Mouse (Mus musculus) stomach, embryonic 15.5 days (tissue): ENCODE results near the gene Dnah10. TPM values are rescaled to one million over a fixed set of nuclear protein-coding genes. Genes with fewer than 3 reads are reported as not detected.

Experiments used
- ATAC-seq: fragments of 200-750 bp; cut with Nextera tagmentation; 2 replicates; pipeline ENCODE4 v1.8.0; 2017; ENCODE audit warnings: low read depth, moderate number of reproducible peaks, moderate TSS enrichment; ENCODE audit not compliant: insufficient read depth, low FRiP score
- H3K27ac ChIP-seq: fragments of 300-500 bp; sonication (generic); 2 replicates; pipeline ENCODE4 v1.5.1; 2015; ENCODE audit warnings: mild to moderate bottlenecking, inconsistent platforms
- H3K27me3 ChIP-seq: fragments of 300-500 bp; sonication (generic); replicated peaks from 2 replicates; pipeline ENCODE4 v1.6.1; 2015; ENCODE audit warnings: inconsistent platforms
- H3K36me3 ChIP-seq: fragments of 300-500 bp; sonication (generic); 2 replicates; pipeline ENCODE4 v1.6.1; 2015; ENCODE audit warnings: inconsistent platforms
- H3K4me1 ChIP-seq: fragments of 300-500 bp; sonication (generic); 2 replicates; pipeline ENCODE4 v1.6.1; 2015; ENCODE audit warnings: inconsistent platforms
- H3K4me2 ChIP-seq: fragments of 300-500 bp; sonication (generic); 2 replicates; pipeline ENCODE4 v1.6.1; 2015; ENCODE audit warnings: mild to moderate bottlenecking, inconsistent platforms
- H3K4me3 ChIP-seq: fragments of 300-500 bp; sonication (generic); replicated peaks from 2 replicates; pipeline ENCODE4 v1.5.1; 2015; ENCODE audit warnings: inconsistent platforms
- H3K9ac ChIP-seq: fragments of 300-500 bp; sonication (generic); 2 replicates; pipeline ENCODE4 v1.6.1; 2015; ENCODE audit warnings: inconsistent platforms
- H3K9me3 ChIP-seq: fragments of 300-500 bp; sonication (generic); 2 replicates; pipeline ENCODE4 v1.6.1; 2016; ENCODE audit warnings: inconsistent platforms
- WGBS: fragments of 180-500 bp; shearing (Covaris S2); methylation state at CpG from one replicate; pipeline ENCODE4 v1.1.7; 2015; 5-methylcytosine and 5-hydroxymethylcytosine counted together
- polyA plus RNA-seq: library from polyadenylated mRNA; unstranded; fragments of >200 nt; fragmentation: Nextera tagmentation; extraction: Ambion mirVana; gene quantifications from 2 replicates; pipeline ENCODE4 v1.2.1, GENCODE M21; 2015

The Dnah10 gene
- polyA plus RNA-seq, 1 experiment from 2014 or later, result 0.06 TPM

GRCm38 (mm10) chr5:124852294-124852693, 127.4 kb downstream of the Dnah10 start:
- WGBS, result 18% methylated on average over 2 of the region's 2 CpGs
- H3K4me1 ChIP-seq, result no peaks in the 10 kb centered on the region

GRCm38 (mm10) chr5:124853079-124853478, 128.2 kb downstream of the Dnah10 start:
- Histone ChIP-seq H3K4me1 (no peaks in the 10 kb centered on the region), H3K27ac (no peak overlapping the region), H3K36me3 (no peaks in the 10 kb centered on the region), H3K4me3 (no peak overlapping the region), H3K27me3 (no peaks in the 10 kb centered on the region), H3K9me3 (no peaks in the 10 kb centered on the region), H3K9ac (no peak overlapping the region), H3K4me2 (no peak overlapping the region)
- no peak for ATAC-seq
- 52% methylated on average over 2 of the region's 2 CpGs for WGBS

More at GRCm38 (mm10) chr5:124852294-124852693, 127.4 kb downstream of the Dnah10 start:
- Histone ChIP-seq H3K27ac (no peak overlapping the region), H3K36me3 (no peaks in the 10 kb centered on the region), H3K9ac (no peak overlapping the region), H3K4me2 (no peak overlapping the region), H3K4me3 (no peak overlapping the region), H3K27me3 (no peaks in the 10 kb centered on the region), H3K9me3 (no peaks in the 10 kb centered on the region)
- ATAC-seq, result no peak

GRCm38 (mm10) chr5:124854202-124854601, 129.3 kb downstream of the Dnah10 start:
- Histone ChIP-seq H3K4me3 (no peak overlapping the region), H3K9ac (no peak overlapping the region), H3K36me3 (no peaks in the 10 kb centered on the region), H3K4me2 (no peak overlapping the region), H3K9me3 (no peaks in the 10 kb centered on the region), H3K27me3 (0 out of 2 replicates have a peak, but pooled peaks cover 4% of the 10 kb centered on the region), H3K27ac (no peak overlapping the region), H3K4me1 (no peaks in the 10 kb centered on the region)
- no peak for ATAC-seq
- 85% methylated on average over 4 of the region's 4 CpGs for WGBS

- no peak overlapping the region for H3K27ac ChIP-seq
- no peak overlapping the region for H3K9ac ChIP-seq
- H3K9me3 ChIP-seq, result no peaks in the 10 kb centered on the region
- ATAC-seq, result no peak
- peaks cover 15% of the 10 kb centered on the region for H3K4me1 ChIP-seq
- no peak overlapping the region for H3K4me2 ChIP-seq
- no peak overlapping the region for H3K4me3 ChIP-seq
- H3K36me3 ChIP-seq, result no peaks in the 10 kb centered on the region
- 17% methylated on average over 5 of the region's 5 CpGs for WGBS
- peaks cover 17% of the 10 kb centered on the region for H3K27me3 ChIP-seq
Measured at GRCm38 (mm10) chr5:124860013-124860412, 135.1 kb downstream of the Dnah10 start.

GRCm38 (mm10) chr5:124861463-124861862, 136.6 kb downstream of the Dnah10 start:
- Histone ChIP-seq H3K27me3 (peaks cover 17% of the 10 kb centered on the region), H3K4me2 (peak overlapping the region; percentile 92), H3K27ac (peak overlapping the region; percentile 22; the same call in 1 of the 2 replicates), H3K9ac (peak overlapping the region; percentile 37; the same call in 1 of the 2 replicates), H3K9me3 (no peaks in the 10 kb centered on the region), H3K4me3 (peak overlapping the region; percentile 97), H3K4me1 (peaks cover 15% of the 10 kb centered on the region), H3K36me3 (no peaks in the 10 kb centered on the region)
- ATAC-seq, result no peak
- 1% methylated on average over 32 of the region's 33 CpGs for WGBS

GRCm38 (mm10) chr5:124862013-124862866, 137.4 kb downstream of the Dnah10 start, which contains the start of the genes Ccdc92 and Zfp664:
Gene Ccdc92, minus strand, starts transcription at chr5:124862424.
Gene Zfp664, plus strand, starts transcription at chr5:124862691.
- under 1% methylated on average over 69 of the region's 103 CpGs for WGBS
- H3K9me3 ChIP-seq, result no peaks in the 10 kb centered on the region
- peak within 1 kb of the TSS; percentile 97 for H3K4me3 ChIP-seq
- peak within 1 kb of the TSS; percentile 92 for H3K4me2 ChIP-seq
- H3K27ac ChIP-seq, result peak within 1 kb of the TSS; percentile 92
- H3K27me3 ChIP-seq, result peaks cover 17% of the 10 kb centered on the region
- peak within 1 kb of the TSS; percentile 97 for H3K9ac ChIP-seq
- H3K4me1 ChIP-seq, result peaks cover 15% of the 10 kb centered on the region
- no peaks in the 10 kb centered on the region for H3K36me3 ChIP-seq
- ATAC-seq, result peak; percentile 94

- Histone ChIP-seq H3K4me1 (peaks cover 18% of the 10 kb centered on the region), H3K27me3 (peaks cover 17% of the 10 kb centered on the region), H3K4me2 (peak overlapping the region; percentile 92), H3K36me3 (no peaks in the 10 kb centered on the region), H3K4me3 (peak overlapping the region; percentile 97), H3K9me3 (no peaks in the 10 kb centered on the region), H3K27ac (peak overlapping the region; percentile 92), H3K9ac (peak overlapping the region; percentile 97)
- WGBS, result under 1% methylated on average over 68 of the region's 88 CpGs
- peak; percentile 48 for ATAC-seq
Measured at GRCm38 (mm10) chr5:124862871-124863741, 138.2 kb downstream of the Dnah10 start.

- 38% methylated on average over 4 of the region's 4 CpGs for WGBS
- Histone ChIP-seq H3K4me2 (no peak overlapping the region), H3K27ac (no peak overlapping the region), H3K9ac (no peak overlapping the region), H3K4me1 (peaks cover 34% of the 10 kb centered on the region), H3K9me3 (no peaks in the 10 kb centered on the region), H3K4me3 (no peak overlapping the region), H3K36me3 (0 out of 2 replicates have a peak, but pooled peaks cover 3% of the 10 kb centered on the region), H3K27me3 (no peaks in the 10 kb centered on the region)
- ATAC-seq, result no peak
Measured at GRCm38 (mm10) chr5:124868981-124869380, 144.1 kb downstream of the Dnah10 start.

GRCm38 (mm10) chr5:124872033-124872432, 147.1 kb downstream of the Dnah10 start:
- H3K9ac ChIP-seq, result no peak overlapping the region
- H3K4me2 ChIP-seq, result 0 out of 2 replicates have a peak overlapping the region, but pooled peaks have one; percentile 0
- H3K27ac ChIP-seq, result peak overlapping the region; percentile 36; the same call in 1 of the 2 replicates
- H3K9me3 ChIP-seq, result no peaks in the 10 kb centered on the region
- 37% methylated on average over 2 of the region's 2 CpGs for WGBS
- H3K36me3 ChIP-seq, result 0 out of 2 replicates have a peak, but pooled peaks cover 3% of the 10 kb centered on the region
- H3K4me3 ChIP-seq, result no peak overlapping the region
- H3K4me1 ChIP-seq, result peaks cover 31% of the 10 kb centered on the region
- no peaks in the 10 kb centered on the region for H3K27me3 ChIP-seq
- no peak for ATAC-seq

- Histone ChIP-seq H3K4me3 (no peak overlapping the region), H3K27me3 (no peaks in the 10 kb centered on the region), H3K4me2 (no peak overlapping the region), H3K9ac (no peak overlapping the region), H3K27ac (peak overlapping the region; percentile 36; the same call in 1 of the 2 replicates), H3K36me3 (0 out of 2 replicates have a peak, but pooled peaks cover 3% of the 10 kb centered on the region), H3K9me3 (no peaks in the 10 kb centered on the region), H3K4me1 (peaks cover 28% of the 10 kb centered on the region)
- WGBS, result 72% methylated on average over 3 of the region's 3 CpGs
- no peak for ATAC-seq
Measured at GRCm38 (mm10) chr5:124873096-124873495, 148.2 kb downstream of the Dnah10 start.

- peaks cover 8% of the 10 kb centered on the region; the same call in 1 of the 2 replicates for H3K36me3 ChIP-seq
- no peak overlapping the region for H3K9ac ChIP-seq
- H3K27me3 ChIP-seq, result no peaks in the 10 kb centered on the region
- H3K9me3 ChIP-seq, result no peaks in the 10 kb centered on the region
- H3K4me3 ChIP-seq, result no peak overlapping the region
- no peak overlapping the region for H3K27ac ChIP-seq
- WGBS, result 80% methylated on average over 6 of the region's 6 CpGs
- ATAC-seq, result no peak
- H3K4me2 ChIP-seq, result no peak overlapping the region
- H3K4me1 ChIP-seq, result peaks cover 27% of the 10 kb centered on the region
Measured at GRCm38 (mm10) chr5:124873890-124874601, 149.2 kb downstream of the Dnah10 start.
